Mouse (Mus musculus): ENCODE data around the gene Gga1.

DNA sequence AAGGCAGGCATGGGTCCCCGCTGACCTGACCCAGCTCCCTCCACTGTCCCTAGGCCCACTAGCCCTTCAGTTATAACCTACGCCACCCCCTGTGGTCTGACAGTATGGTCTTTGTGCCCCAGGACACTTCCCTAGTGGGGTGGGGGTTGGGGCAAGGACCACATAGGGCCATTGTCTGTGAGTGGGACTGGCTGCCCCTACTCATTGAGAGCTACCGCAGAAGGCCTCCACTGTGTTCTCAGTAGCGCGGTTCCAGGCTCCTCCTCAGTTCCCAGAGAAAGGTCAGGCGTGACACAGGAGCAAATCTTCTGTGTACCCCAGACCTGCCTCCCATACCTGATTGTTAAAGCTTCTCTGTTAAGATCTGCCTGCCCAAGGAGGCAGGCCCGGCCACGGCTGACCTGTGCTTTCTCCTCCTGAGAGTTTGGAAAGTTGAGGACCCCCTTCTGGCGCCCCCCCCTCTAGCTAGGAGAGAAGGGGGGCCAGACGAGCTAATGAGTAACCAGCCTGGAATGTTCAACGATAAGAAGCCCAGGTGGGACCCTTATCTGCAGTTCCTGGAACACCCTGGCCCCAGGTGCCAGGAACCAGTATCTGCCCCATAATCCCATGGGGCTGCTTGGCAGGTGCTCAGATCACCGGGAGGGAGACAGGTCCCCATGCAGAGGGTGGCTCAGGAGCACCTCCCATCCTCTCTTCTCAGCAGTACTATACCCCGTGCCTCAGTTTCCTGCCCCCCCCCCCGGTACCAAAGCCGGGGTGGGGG lies 26.7 kb upstream of the Gga1 start:
- TF ChIP-seq CTCF (IDR thresholded peaks at IDR 0.05; ENCODE audit: control insufficient read depth, insufficient read depth, low read length) (no peak), POLR2A (IDR thresholded peaks at IDR 0.05; ENCODE audit: borderline replicate concordance, control insufficient read depth, low read depth, low read length) (no peak)
